Mouse (Mus musculus) kidney, embryonic 16.5 days (tissue): ENCODE results near the gene Gosr1. TPM values are rescaled to one million over a fixed set of nuclear protein-coding genes. Genes with fewer than 3 reads are reported as not detected.

Experiments
- ATAC-seq: fragments of 200-750 bp; cut with Nextera tagmentation; 2 replicates; pipeline ENCODE4 v1.8.0; 2017; ENCODE audit warnings: moderate TSS enrichment; ENCODE audit not compliant: low FRiP score, low TSS enrichment
- H3K27ac ChIP-seq: fragments of 300-500 bp; sonication (generic); 2 replicates; pipeline ENCODE4 v1.5.1; 2014; ENCODE audit warnings: low read length
- H3K27me3 ChIP-seq: fragments of 300-500 bp; sonication (generic); 2 replicates; pipeline ENCODE4 v1.6.1; 2014; ENCODE audit warnings: low read length, control low read depth, mixed read lengths; ENCODE audit not compliant: insufficient read depth
- H3K36me3 ChIP-seq: fragments of 300-500 bp; sonication (generic); 2 replicates; pipeline ENCODE4 v1.6.1; 2014; ENCODE audit warnings: low read length, control low read depth, mixed read lengths; ENCODE audit not compliant: insufficient read depth
- H3K4me1 ChIP-seq: fragments of 300-500 bp; sonication (generic); 2 replicates; pipeline ENCODE4 v1.6.1; 2014; ENCODE audit warnings: low read length, control low read depth, mixed read lengths; ENCODE audit not compliant: insufficient read depth
- H3K4me2 ChIP-seq: fragments of 300-500 bp; sonication (generic); replicated peaks from 2 replicates; pipeline ENCODE4 v1.6.1; 2014; ENCODE audit warnings: low read depth, low read length
- H3K4me3 ChIP-seq: fragments of 300-500 bp; sonication (generic); 2 replicates; pipeline ENCODE4 v1.5.1; 2014; ENCODE audit warnings: mild to moderate bottlenecking, low read length
- H3K9ac ChIP-seq: fragments of 300-500 bp; sonication (generic); replicated peaks from 2 replicates; pipeline ENCODE4 v1.6.1; 2014; ENCODE audit warnings: low read length
- H3K9me3 ChIP-seq: fragments of 300-500 bp; sonication (generic); 2 replicates; pipeline ENCODE4 v1.6.1; 2016; ENCODE audit warnings: low read length, control low read depth
- WGBS: fragments of 180-500 bp; shearing (Covaris S2); extraction: QIAGEN DNeasy Blood & Tissue Kit; methylation state at CpG from one replicate; pipeline ENCODE4 v1.1.7; 2014; 5-methylcytosine and 5-hydroxymethylcytosine counted together
- polyA plus RNA-seq: library from polyadenylated mRNA; unstranded; fragments of >200 nt; fragmentation: Nextera tagmentation; extraction: Ambion mirVana; gene quantifications from 2 replicates; pipeline ENCODE4 v1.2.1, GENCODE M21; 2015

The Gosr1 gene
- polyA plus RNA-seq, 1 experiment from 2014 or later: 34.8 TPM

DNA sequence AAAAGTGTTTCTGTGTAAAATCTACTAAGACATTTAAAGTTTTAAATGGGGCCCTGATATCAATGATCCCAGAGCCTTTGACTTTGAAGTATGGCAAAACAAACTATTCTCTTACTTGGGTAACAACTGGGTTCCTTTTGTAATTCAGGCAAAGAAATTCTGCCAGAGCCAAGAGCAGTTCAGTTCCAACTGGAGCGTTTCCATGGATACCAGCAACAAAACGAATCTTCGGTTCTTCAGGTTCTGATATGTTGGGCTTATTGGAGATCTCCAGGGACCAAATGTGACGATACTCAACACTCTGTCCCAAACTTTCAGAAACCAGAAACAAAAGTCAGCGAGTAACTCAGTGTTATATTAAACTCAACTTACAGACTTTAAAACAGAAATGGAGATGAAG lies 31.9 kb upstream of the Gosr1 start:
- H3K4me2 ChIP-seq: no peak overlapping the region
- peaks cover 48% of the 10 kb centered on the region for H3K36me3 ChIP-seq
- no peaks in the 10 kb centered on the region for H3K9me3 ChIP-seq
- ATAC-seq: no peak
- no peak overlapping the region for H3K27ac ChIP-seq
- no peak overlapping the region for H3K9ac ChIP-seq
- H3K4me1 ChIP-seq: no peaks in the 10 kb centered on the region
- no peak overlapping the region for H3K4me3 ChIP-seq
- 92% methylated on average over 5 of the region's 5 CpGs for WGBS
- no peaks in the 10 kb centered on the region for H3K27me3 ChIP-seq

- Histone ChIP-seq H3K36me3 (peaks cover 36% of the 10 kb centered on the region), H3K9ac (no peak overlapping the region), H3K4me3 (no peak overlapping the region), H3K9me3 (no peaks in the 10 kb centered on the region), H3K27ac (no peak overlapping the region), H3K27me3 (no peaks in the 10 kb centered on the region), H3K4me1 (no peaks in the 10 kb centered on the region), H3K4me2 (no peak overlapping the region)
- 81% methylated on average over 7 of the region's 7 CpGs for WGBS
- no peak for ATAC-seq
Measured at GRCm38 (mm10) chr11:76791331-76791730, 28.0 kb upstream of the Gosr1 start.

- Histone ChIP-seq H3K4me3 (no peak overlapping the region), H3K27ac (no peak overlapping the region), H3K9ac (no peak overlapping the region), H3K27me3 (no peaks in the 10 kb centered on the region), H3K4me2 (no peak overlapping the region), H3K4me1 (no peaks in the 10 kb centered on the region), H3K9me3 (no peaks in the 10 kb centered on the region), H3K36me3 (peaks cover 50% of the 10 kb centered on the region)
- no peak for ATAC-seq
- 76% methylated on average over 1 of the region's 1 CpGs for WGBS
Measured at GRCm38 (mm10) chr11:76789252-76789651, 25.9 kb upstream of the Gosr1 start.

- WGBS: 80% methylated on average over 8 of the region's 8 CpGs
- Histone ChIP-seq H3K4me1 (no peaks in the 10 kb centered on the region), H3K27me3 (no peaks in the 10 kb centered on the region), H3K4me2 (no peak overlapping the region), H3K9me3 (no peaks in the 10 kb centered on the region), H3K27ac (no peak overlapping the region), H3K36me3 (peaks cover 11% of the 10 kb centered on the region; the same call in 1 of the 2 replicates), H3K9ac (no peak overlapping the region), H3K4me3 (no peak overlapping the region)
- ATAC-seq: no peak
Measured at GRCm38 (mm10) chr11:76775533-76775932, 12.2 kb upstream of the Gosr1 start.

- Histone ChIP-seq H3K27me3 (no peaks in the 10 kb centered on the region), H3K9ac (no peak overlapping the region), H3K9me3 (no peaks in the 10 kb centered on the region), H3K4me1 (no peaks in the 10 kb centered on the region), H3K4me2 (no peak overlapping the region), H3K36me3 (no peaks in the 10 kb centered on the region), H3K27ac (no peak overlapping the region), H3K4me3 (no peak overlapping the region)
- ATAC-seq: no peak
- 57% methylated on average over 3 of the region's 3 CpGs for whole genome bisulfite sequencing
Measured at GRCm38 (mm10) chr11:76773811-76774210, 10.4 kb upstream of the Gosr1 start.

DNA sequence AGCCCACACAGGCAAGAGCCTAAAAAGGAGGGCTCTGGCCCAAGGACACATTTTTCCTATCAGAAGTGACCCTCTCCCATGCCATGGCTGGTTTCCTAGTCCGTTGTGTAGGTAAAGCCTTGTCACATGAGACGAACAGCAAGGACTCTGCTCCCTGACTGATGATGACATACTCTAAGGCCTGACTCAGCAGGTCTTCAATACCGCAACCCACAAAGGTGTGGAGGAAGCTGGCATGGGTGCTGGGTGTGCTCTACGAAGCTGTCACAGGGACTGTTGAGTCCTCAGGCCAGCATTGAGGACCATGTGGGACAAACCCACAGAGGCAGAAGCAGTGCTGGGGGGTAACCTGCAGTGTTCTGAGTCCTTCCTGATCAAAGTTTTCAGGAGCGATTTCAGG lies 7.2 kb upstream of the Gosr1 start:
- no peaks in the 10 kb centered on the region for H3K4me1 ChIP-seq
- H3K36me3 ChIP-seq: no peaks in the 10 kb centered on the region
- H3K4me3 ChIP-seq: no peak overlapping the region
- no peaks in the 10 kb centered on the region for H3K27me3 ChIP-seq
- WGBS: 84% methylated on average over 5 of the region's 5 CpGs
- H3K9ac ChIP-seq: no peak overlapping the region
- H3K27ac ChIP-seq: no peak overlapping the region
- no peaks in the 10 kb centered on the region for H3K9me3 ChIP-seq
- H3K4me2 ChIP-seq: no peak overlapping the region
- no peak for ATAC-seq

- Histone ChIP-seq H3K36me3 (peaks cover 13% of the 10 kb centered on the region; the same call in 1 of the 2 replicates), H3K4me1 (peaks cover 3% of the 10 kb centered on the region; the same call in 1 of the 2 replicates), H3K9me3 (no peaks in the 10 kb centered on the region), H3K4me3 (peak overlapping the region; percentile 96), H3K27ac (no peak overlapping the region), H3K4me2 (peak overlapping the region; percentile 42), H3K9ac (peak overlapping the region; percentile 46; the same call in 1 of the 2 replicates), H3K27me3 (no peaks in the 10 kb centered on the region)
- peak; percentile 40; the same call in 1 of the 2 replicates for ATAC-seq
- 11% methylated on average over 4 of the region's 4 CpGs for WGBS
Measured at GRCm38 (mm10) chr11:76763741-76764122, 353 bp upstream of the Gosr1 start.

DNA sequence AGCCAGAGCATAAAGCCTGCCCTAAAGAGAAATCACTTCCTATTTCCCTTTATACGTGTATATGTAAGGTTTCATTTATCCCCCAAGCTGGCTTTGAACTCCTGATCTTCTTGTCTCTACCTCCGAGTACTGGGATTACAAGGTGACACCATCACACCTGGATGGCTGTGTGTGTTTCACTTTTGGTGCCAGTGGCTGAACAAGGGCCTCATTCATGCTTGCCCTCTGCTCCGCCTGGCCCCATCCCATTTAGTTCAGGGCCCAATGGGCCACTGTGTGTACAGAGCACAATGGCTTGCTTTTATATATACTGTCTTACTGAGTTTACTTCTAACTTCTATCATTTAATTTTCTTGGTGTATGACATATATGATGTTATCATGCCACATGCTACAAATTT lies 11.1 kb downstream of the Gosr1 start:
- Histone ChIP-seq H3K4me1 (no peaks in the 10 kb centered on the region), H3K9me3 (no peaks in the 10 kb centered on the region), H3K27me3 (no peaks in the 10 kb centered on the region), H3K9ac (no peak overlapping the region), H3K4me2 (no peak overlapping the region), H3K4me3 (no peak overlapping the region), H3K36me3 (peaks cover 56% of the 10 kb centered on the region), H3K27ac (no peak overlapping the region)
- WGBS: 92% methylated on average over 3 of the region's 3 CpGs
- ATAC-seq: no peak

DNA sequence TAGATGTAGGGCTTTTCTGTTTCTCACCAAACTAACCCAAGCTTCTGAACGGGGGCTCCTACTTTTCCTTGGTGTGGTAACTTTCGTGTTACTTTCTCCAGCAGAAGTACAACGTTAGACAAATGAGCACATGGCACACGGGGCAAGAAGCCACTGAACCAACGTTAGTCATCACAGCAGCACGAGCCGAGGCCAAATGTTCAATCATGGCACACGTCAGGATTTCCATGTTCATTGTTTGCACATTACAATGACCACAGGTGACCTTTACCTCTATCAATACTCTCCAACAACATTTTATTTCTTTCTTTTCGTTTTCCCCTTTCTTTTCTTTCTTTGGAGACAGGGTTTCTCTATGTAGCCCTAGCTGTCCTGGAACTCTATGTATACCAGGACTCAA lies 14.6 kb downstream of the Gosr1 start:
- H3K9me3 ChIP-seq: no peaks in the 10 kb centered on the region
- H3K27me3 ChIP-seq: no peaks in the 10 kb centered on the region
- no peak overlapping the region for H3K9ac ChIP-seq
- H3K27ac ChIP-seq: no peak overlapping the region
- H3K4me1 ChIP-seq: no peaks in the 10 kb centered on the region
- peaks cover 60% of the 10 kb centered on the region for H3K36me3 ChIP-seq
- H3K4me3 ChIP-seq: no peak overlapping the region
- WGBS: 92% methylated on average over 9 of the region's 9 CpGs
- H3K4me2 ChIP-seq: no peak overlapping the region
- ATAC-seq: no peak

DNA sequence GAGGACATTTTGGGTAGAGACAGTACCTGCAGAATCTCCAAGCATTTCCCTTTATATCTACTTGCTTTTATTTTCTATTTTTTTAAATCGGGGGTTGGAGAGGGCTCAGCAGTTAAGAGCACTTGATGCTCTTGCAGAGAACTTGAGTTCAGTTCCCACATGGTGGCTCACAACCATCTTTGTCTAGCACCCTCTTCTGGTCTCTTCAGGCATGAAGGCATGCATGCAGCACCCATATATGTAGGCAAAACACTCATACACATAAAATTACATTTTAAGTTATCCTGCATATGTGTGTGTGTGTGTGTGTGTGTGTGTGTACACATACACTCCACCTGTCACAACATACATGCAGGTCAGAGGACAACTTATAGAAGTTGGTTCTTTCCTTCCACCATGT lies 17.5 kb downstream of the Gosr1 start:
- H3K36me3 ChIP-seq: peaks cover 52% of the 10 kb centered on the region
- H3K4me2 ChIP-seq: no peak overlapping the region
- H3K4me1 ChIP-seq: no peaks in the 10 kb centered on the region
- no peak overlapping the region for H3K27ac ChIP-seq
- 91% methylated on average over 1 of the region's 1 CpGs for WGBS
- H3K27me3 ChIP-seq: no peaks in the 10 kb centered on the region
- H3K9ac ChIP-seq: no peak overlapping the region
- no peaks in the 10 kb centered on the region for H3K9me3 ChIP-seq
- no peak for ATAC-seq
- no peak overlapping the region for H3K4me3 ChIP-seq
